Mouse (Mus musculus): Measurements from ENCODE around the gene Best3. TPM values are rescaled to one million over a fixed set of nuclear protein-coding genes. Genes with fewer than 3 reads are reported as not detected.
"Not testable (repeated sequence)": the region's sequence is repeated elsewhere in the genome, so short reads cannot be mapped to it uniquely, and the experiment has no call there.

Best3 gene
- polyA plus RNA-seq, 1 experiment from 2014 or later, result 0.19 TPM

DNA sequence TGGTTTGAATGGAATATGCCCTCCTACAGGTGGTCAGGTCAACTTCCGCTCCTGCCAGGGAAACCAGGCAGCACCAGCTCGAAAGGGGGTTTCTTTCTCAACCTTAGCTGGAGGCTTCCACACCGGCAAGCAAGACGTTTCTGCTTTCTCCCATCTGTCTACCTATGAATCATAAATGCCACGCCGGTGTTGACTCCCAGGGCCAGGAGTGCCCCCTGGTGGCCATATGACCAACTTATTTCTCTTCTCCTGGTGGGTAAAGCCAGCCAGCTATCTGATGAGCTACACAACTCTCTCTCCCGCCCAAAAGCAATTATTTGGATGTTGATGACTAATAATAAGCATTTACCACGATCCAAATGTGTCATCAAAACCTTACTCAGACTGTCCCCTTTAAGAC lies 47.7 kb downstream of the Best3 start:
- no peaks in the 10 kb centered on the region for H3K27me3 ChIP-seq (replicated peaks)
- ATAC-seq (ENCODE audit: extremely low read depth, insufficient number of reproducible peaks, low FRiP score, low TSS enrichment), result no peak
- H3K36me3 ChIP-seq, result no peaks in the 10 kb centered on the region
- peak overlapping the region; percentile 37 for H3K4me2 ChIP-seq
- H3K27ac ChIP-seq (replicated peaks), result no peak overlapping the region
- peak overlapping the region; percentile 64; the same call in 1 of the 2 replicates for H3K9ac ChIP-seq
- no peaks in the 10 kb centered on the region for H3K9me3 ChIP-seq
- peaks cover 2% of the 10 kb centered on the region; the same call in 1 of the 2 replicates for H3K4me1 ChIP-seq
- 17% methylated on average over 8 of the region's 8 CpGs for WGBS
- no peak overlapping the region for H3K4me3 ChIP-seq

DNA sequence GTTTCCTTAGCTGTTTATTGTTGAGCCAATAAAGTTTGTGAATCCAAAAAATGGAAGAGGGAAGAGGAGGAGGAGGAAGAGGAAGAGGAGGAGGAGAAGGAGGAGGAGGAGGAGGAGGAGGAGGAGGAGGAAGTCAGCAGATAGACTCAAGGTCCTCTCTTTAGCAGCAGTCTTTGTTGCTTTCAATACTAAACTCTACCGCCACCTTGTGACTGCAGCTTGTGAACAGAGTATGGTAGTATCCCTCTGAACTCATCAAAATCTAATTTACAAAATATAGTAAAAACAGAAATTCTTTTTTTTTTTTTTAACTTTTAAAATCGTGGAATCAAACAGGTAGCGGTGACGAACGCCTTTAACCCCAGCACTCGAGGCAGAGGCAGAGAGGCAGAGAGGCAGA lies 54.2 kb downstream of the Best3 start:
- no peaks in the 10 kb centered on the region for H3K9me3 ChIP-seq
- peaks cover 36% of the 10 kb centered on the region for H3K4me1 ChIP-seq
- no peak for ATAC-seq (ENCODE audit: extremely low read depth, insufficient number of reproducible peaks, low FRiP score, low TSS enrichment)
- 63% methylated on average over 6 of the region's 6 CpGs for WGBS
- H3K4me3 ChIP-seq, result no peak overlapping the region
- H3K4me2 ChIP-seq, result no peak overlapping the region
- H3K9ac ChIP-seq, result no peak overlapping the region
- H3K27me3 ChIP-seq (replicated peaks), result 0 out of 2 replicates have a peak, but pooled peaks cover 3% of the 10 kb centered on the region
- no peak overlapping the region for H3K27ac ChIP-seq (replicated peaks)
- H3K36me3 ChIP-seq, result no peaks in the 10 kb centered on the region

DNA sequence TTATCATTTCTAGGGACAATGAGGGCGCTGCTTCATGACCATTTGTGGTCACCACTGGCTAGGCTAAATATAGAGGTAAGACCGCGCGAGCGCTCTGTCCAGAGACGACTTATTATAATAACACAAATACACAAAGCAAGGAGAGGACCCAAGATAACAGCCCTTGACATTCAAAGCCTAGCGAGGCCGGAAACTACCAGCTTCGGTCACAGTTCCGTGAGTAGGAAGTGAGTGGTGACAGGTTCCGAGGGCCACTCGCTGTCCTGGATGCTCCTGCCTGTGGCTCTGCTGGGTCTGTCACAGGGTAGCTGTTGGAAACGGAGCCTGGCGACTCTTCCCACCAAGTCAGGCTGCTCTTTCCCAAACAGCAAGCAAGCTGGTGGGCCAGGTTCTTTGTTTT lies 56.2 kb downstream of the Best3 start:
- peak overlapping the region; percentile 93 for H3K27ac ChIP-seq (replicated peaks)
- no peaks in the 10 kb centered on the region for H3K9me3 ChIP-seq
- WGBS, result 28% methylated on average over 14 of the region's 14 CpGs
- H3K36me3 ChIP-seq, result no peaks in the 10 kb centered on the region
- H3K4me1 ChIP-seq, result peaks cover 45% of the 10 kb centered on the region
- H3K4me2 ChIP-seq, result peak overlapping the region; percentile 53
- peak overlapping the region; percentile 17 for H3K4me3 ChIP-seq
- ATAC-seq (ENCODE audit: extremely low read depth, insufficient number of reproducible peaks, low FRiP score, low TSS enrichment), result peak; percentile 62; the same call in 1 of the 2 replicates
- H3K9ac ChIP-seq, result peak overlapping the region; percentile 54
- 0 out of 2 replicates have a peak, but pooled peaks cover 3% of the 10 kb centered on the region for H3K27me3 ChIP-seq (replicated peaks)

DNA sequence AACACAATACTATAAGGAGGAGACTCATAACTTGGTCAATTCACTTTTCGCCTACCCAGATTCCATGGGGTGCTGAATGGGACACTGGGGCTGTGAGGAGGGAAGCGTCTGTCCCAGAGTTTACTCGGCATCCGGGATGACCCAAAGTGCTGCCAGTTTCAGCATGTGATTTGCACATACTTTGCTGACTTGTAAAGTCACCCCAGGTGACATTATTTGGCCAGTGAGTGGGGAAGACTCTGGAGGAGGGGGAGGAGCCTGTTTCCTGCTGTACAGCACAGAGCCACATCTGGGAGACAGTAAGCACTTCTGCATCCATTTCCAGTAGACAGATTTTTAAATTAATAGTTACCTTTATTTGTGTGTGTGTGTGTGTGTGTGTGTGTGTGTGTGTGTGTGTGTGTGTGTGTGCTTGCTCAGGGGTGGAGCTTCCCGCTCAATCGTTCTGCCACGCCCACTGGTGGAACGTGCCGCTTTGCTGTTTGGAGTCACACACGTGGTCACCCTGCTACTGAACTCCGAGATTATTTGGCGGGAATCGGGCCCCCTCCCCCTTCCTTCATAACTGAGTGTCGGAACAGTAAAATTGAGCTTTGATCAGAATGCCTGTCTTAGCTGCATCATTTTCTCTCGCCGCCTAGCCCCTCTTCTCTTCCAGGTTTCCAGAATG lies 57.5 kb downstream of the Best3 start:
- peak overlapping the region; percentile 20 for H3K4me3 ChIP-seq
- H3K27me3 ChIP-seq (replicated peaks); H3K9me3 ChIP-seq; H3K36me3 ChIP-seq; ATAC-seq (ENCODE audit: extremely low read depth, insufficient number of reproducible peaks, low FRiP score, low TSS enrichment): not testable (repeated sequence)
- peaks cover 47% of the 10 kb centered on the region for H3K4me1 ChIP-seq
- 23% methylated on average over 13 of the region's 16 CpGs for WGBS
- H3K27ac ChIP-seq (replicated peaks), result peak overlapping the region; percentile 69; the same call in 1 of the 2 replicates
- H3K9ac ChIP-seq, result 0 out of 2 replicates have a peak overlapping the region, but pooled peaks have one; percentile 54
- H3K4me2 ChIP-seq, result peak overlapping the region; percentile 66

DNA sequence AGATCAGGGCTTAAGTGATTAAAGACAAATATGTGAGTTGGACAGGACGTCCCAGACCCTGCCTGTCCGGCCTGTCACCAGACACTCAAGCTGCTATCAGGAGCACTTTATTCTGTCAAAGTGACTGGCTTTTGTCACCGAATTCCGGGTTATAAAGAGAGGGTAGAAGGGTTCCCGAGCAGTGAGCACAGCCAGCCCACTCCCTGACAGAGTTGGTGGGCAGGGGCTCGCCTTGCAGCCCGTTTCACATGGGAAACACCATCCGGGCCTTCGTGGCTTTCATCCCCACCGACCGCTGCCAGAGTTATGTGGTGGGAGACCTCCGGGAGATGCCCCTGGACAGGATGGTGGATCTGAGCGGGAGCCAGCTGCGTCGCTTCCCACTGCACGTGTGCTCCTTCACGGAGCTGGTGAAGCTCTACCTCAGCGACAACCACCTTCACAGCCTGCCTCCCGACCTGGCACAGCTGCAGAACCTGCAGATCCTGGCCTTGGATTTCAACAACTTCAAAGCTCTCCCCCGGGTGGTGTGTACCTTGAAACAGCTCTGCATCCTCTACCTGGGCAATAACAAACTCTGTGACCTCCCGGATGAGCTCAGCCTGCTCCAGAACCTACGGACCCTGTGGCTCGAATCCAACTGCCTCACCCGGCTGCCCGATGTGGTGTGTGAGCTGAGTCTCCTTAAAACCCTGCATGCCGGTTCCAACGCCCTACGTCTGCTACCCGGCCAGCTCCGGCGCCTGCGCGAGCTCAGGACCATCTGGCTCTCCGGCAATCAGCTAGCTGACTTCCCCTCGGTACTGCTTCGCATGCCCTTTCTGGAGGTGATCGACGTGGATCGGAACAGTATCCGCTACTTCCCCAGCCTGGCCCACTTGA lies 59.3 kb downstream of the Best3 start, which contains the start of gene Lrrc10:
Gene Lrrc10, plus strand, starts transcription at position 167 of the 882 bp plus-strand sequence.
- Histone ChIP-seq H3K27ac (replicated peaks) (peak within 1 kb of the TSS; percentile 95), H3K9me3 (no peaks in the 10 kb centered on the region), H3K27me3 (replicated peaks) (0 out of 2 replicates have a peak, but pooled peaks cover 3% of the 10 kb centered on the region), H3K4me3 (peak within 1 kb of the TSS; percentile 73), H3K4me2 (peak within 1 kb of the TSS; percentile 66), H3K9ac (peak within 1 kb of the TSS; percentile 96), H3K36me3 (peaks cover 28% of the 10 kb centered on the region), H3K4me1 (peaks cover 65% of the 10 kb centered on the region)
- no peak for ATAC-seq (ENCODE audit: extremely low read depth, insufficient number of reproducible peaks, low FRiP score, low TSS enrichment)
- WGBS, result 13% methylated on average over 40 of the region's 40 CpGs

DNA sequence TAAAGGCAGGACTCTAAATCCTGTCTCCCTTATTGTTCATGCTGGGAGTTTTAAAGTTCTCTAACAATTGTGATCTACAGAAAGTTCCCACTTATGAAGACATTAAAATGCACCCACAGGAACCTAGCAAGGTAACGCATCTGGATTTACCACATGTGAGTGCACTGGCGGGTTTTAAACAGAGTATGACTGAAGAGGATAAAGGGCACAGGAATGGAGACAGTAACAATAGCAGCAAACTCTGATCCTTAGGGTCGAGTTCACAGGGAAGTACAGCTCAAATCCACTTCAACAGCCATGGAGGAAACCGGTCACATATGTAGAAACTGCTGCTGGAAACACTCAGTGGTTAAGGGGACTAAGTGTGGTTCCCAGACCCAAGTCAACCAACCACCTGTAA lies 63.1 kb downstream of the Best3 start:
- ATAC-seq (ENCODE audit: extremely low read depth, insufficient number of reproducible peaks, low FRiP score, low TSS enrichment), result no peak
- Histone ChIP-seq H3K9ac (peak overlapping the region; percentile 96), H3K27ac (replicated peaks) (peak overlapping the region; percentile 48), H3K4me3 (peak overlapping the region; percentile 73), H3K36me3 (peaks cover 66% of the 10 kb centered on the region), H3K4me1 (peaks cover 40% of the 10 kb centered on the region), H3K9me3 (no peaks in the 10 kb centered on the region), H3K27me3 (replicated peaks) (0 out of 2 replicates have a peak, but pooled peaks cover 3% of the 10 kb centered on the region), H3K4me2 (peak overlapping the region; percentile 66)
- WGBS, result 67% methylated on average over 4 of the region's 4 CpGs

DNA sequence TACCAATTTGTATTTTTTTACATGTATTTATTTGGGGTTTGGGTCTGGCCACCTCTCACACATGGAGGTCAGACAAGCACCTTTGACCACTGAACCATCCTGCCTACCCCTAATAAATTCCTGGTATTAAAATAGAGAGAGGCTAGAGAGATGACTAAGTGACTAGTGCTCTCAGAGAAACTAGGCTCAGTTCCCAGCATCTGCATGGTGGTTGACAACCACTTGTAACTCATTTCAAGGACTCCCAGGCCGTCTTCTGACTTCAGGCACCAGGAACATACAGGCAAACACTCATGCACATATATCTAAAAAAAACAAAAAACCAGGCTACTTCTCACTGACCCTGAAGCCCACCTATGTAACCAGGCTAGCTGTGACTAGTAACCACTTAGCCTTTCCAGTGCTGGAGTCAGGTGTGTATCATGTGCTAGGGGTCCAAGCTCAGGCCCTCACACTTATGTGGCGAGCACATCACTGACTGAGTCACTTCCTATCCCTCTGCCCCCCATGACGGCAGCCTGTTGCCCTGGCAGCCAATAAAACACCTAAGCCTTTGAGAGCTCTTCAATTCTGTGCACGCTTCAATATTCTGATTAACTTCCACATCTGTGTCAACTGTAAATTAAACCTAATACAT lies 64.0 kb downstream of the Best3 start:
- Histone ChIP-seq H3K36me3 (peaks cover 74% of the 10 kb centered on the region), H3K4me3 (no peak overlapping the region), H3K4me2 (peak overlapping the region; percentile 66; the same call in 1 of the 2 replicates), H3K27me3 (replicated peaks) (no peaks in the 10 kb centered on the region), H3K9ac (peak overlapping the region; percentile 33; the same call in 1 of the 2 replicates), H3K27ac (replicated peaks) (0 out of 2 replicates have a peak overlapping the region, but pooled peaks have one; percentile 32), H3K9me3 (no peaks in the 10 kb centered on the region), H3K4me1 (peaks cover 32% of the 10 kb centered on the region)
- no peak for ATAC-seq (ENCODE audit: extremely low read depth, insufficient number of reproducible peaks, low FRiP score, low TSS enrichment)
- 57% methylated on average over 4 of the region's 4 CpGs for WGBS

DNA sequence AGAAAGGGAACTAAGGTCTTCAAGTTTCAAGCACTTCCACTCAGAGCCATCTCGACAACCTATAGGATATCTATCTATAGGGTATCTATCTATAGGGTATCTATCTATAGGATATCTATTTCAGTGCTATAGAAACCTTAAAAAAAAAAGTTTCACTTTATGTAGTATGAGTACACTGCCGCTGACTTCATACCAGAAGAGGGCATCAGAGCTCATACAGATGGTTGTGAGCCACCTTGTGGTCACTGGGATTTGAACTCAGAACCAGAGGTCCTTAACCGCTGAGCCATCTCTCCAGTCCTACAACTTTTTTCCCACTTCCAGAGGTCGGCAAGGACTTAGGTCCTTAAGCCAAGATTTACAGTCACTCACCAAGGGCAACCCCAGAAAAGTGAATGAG lies 69.6 kb downstream of the Best3 start:
- Histone ChIP-seq H3K4me1 (peaks cover 13% of the 10 kb centered on the region), H3K4me2 (no peak overlapping the region), H3K4me3 (no peak overlapping the region), H3K27me3 (replicated peaks) (no peaks in the 10 kb centered on the region), H3K9me3 (no peaks in the 10 kb centered on the region), H3K9ac (no peak overlapping the region), H3K27ac (replicated peaks) (no peak overlapping the region), H3K36me3 (peaks cover 100% of the 10 kb centered on the region)
- no peak for ATAC-seq (ENCODE audit: extremely low read depth, insufficient number of reproducible peaks, low FRiP score, low TSS enrichment)
- WGBS, result 86% methylated on average over 4 of the region's 4 CpGs

DNA sequence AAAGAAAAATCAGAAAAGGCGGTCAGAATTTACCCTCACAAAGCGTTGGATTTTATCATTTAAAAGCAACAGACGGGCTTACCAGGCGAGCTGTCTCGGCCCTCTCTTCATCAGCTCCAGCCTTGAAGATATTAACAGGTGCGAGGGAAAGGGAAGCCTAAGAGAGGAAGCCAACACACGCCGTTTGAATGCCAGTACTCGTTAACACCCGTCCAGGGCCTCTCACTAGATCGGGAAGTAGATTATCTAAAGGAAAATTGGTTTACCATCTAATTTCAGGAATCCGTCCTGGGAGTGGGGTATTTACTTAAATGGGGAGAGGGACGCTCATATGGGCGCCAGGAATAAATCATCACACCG lies 76.8 kb downstream of the Best3 start:
- no peak for ATAC-seq (ENCODE audit: extremely low read depth, insufficient number of reproducible peaks, low FRiP score, low TSS enrichment)
- Histone ChIP-seq H3K36me3 (peaks cover 43% of the 10 kb centered on the region), H3K9ac (peak overlapping the region; percentile 87), H3K4me3 (peak overlapping the region; percentile 71), H3K4me1 (peaks cover 33% of the 10 kb centered on the region), H3K9me3 (no peaks in the 10 kb centered on the region), H3K4me2 (peak overlapping the region; percentile 97), H3K27me3 (replicated peaks) (no peaks in the 10 kb centered on the region), H3K27ac (replicated peaks) (peak overlapping the region; percentile 76)
- WGBS, result 2% methylated on average over 15 of the region's 15 CpGs

DNA sequence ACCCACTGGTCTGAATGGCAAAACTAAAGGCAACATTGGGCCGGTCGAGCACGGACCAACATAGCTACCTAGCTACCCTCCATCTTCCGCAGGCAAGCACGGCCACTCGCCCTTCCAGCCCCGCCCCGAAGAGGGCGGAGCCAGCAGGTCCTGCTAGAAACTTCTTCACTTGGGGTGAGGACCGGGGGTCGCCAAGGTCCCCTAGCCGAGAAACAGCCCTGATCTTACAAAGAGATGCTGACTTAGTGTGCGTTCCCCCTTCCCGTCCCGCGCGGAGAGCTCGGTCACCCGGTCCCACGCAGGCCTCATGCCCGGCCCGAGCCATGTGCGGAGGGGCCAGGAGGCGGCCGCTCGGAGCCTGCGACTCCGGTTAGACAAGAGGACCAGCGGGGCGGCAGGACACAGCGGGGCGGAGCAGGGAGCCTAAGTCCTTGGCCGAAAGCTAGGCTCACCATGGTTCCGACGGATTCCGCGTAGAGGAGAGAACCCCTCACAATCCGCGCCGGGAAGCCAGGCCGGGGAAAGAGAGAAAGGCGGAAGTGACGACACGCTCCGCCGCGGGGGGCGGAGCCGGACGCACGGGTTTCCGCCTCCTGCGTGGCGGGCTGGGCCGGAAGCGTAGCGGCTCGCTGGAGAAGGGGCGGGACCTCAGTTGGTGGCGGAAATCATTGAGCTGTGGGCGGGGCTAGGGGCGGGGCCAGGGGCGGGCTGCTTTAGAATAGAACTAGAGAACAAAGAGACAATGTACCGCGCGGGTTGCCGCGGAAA lies 77.3 kb downstream of the Best3 start, which contains the start of gene Cct2:
Gene Cct2, minus strand, starts transcription at position 561 of the 768 bp plus-strand sequence.
- H3K27ac ChIP-seq (replicated peaks), result peak within 1 kb of the TSS; percentile 76
- peak within 1 kb of the TSS; percentile 87 for H3K9ac ChIP-seq
- no peaks in the 10 kb centered on the region for H3K9me3 ChIP-seq
- peaks cover 38% of the 10 kb centered on the region for H3K36me3 ChIP-seq
- peaks cover 33% of the 10 kb centered on the region for H3K4me1 ChIP-seq
- WGBS, result under 1% methylated on average over 67 of the region's 68 CpGs
- no peaks in the 10 kb centered on the region for H3K27me3 ChIP-seq (replicated peaks)
- peak within 1 kb of the TSS; percentile 71 for H3K4me3 ChIP-seq
- peak within 1 kb of the TSS; percentile 97 for H3K4me2 ChIP-seq
- ATAC-seq (ENCODE audit: extremely low read depth, insufficient number of reproducible peaks, low FRiP score, low TSS enrichment), result peak; percentile 93

Data from heart, embryonic 13.5 days (tissue).